Mouse (Mus musculus): ENCODE data around the gene Nutf2-ps1.
"Not testable (repeated sequence)": the region's sequence is repeated elsewhere in the genome, so short reads cannot be mapped to it uniquely, and the experiment has no call there.

Nutf2-ps1 gene

GRCm38 (mm10) chr19:53588968-53589367 is at the start of gene Nutf2-ps1:
Gene Nutf2-ps1 (minus strand): TSS chr19:53589068.
- not testable (repeated sequence) for DNase-seq (ENCODE audit: low read depth)

- DNase-seq (ENCODE audit: low read depth) = no peak
Measured at GRCm38 (mm10) chr19:53638041-53638440, 49.2 kb upstream of the Nutf2-ps1 start.

- no peak for DNase-seq (ENCODE audit: low read depth)
Measured at GRCm38 (mm10) chr19:53621681-53622080, 32.8 kb upstream of the Nutf2-ps1 start.

- DNase-seq (ENCODE audit: low read depth) = peak; percentile 8
Measured at GRCm38 (mm10) chr19:53608921-53609320, 20.1 kb upstream of the Nutf2-ps1 start.

GRCm38 (mm10) chr19:53601363-53601655 is 12.4 kb upstream of the Nutf2-ps1 start:
- no peak for DNase-seq (ENCODE audit: low read depth)

- peak; percentile 25 for DNase-seq (ENCODE audit: low read depth)
Measured at GRCm38 (mm10) chr19:53600549-53601362, 11.9 kb upstream of the Nutf2-ps1 start.

- peak; percentile 98 for DNase-seq (ENCODE audit: low read depth)
Measured at GRCm38 (mm10) chr19:53599757-53600539, 11.1 kb upstream of the Nutf2-ps1 start, which contains the start of gene Smc3. Gene Smc3 (plus strand): TSS chr19:53600398.

- DNase-seq (ENCODE audit: low read depth) = no peak
Measured at GRCm38 (mm10) chr19:53596723-53597474, 8.0 kb upstream of the Nutf2-ps1 start.

GRCm38 (mm10) chr19:53587686-53588085 is 1.2 kb downstream of the Nutf2-ps1 start:
- not testable (repeated sequence) for DNase-seq (ENCODE audit: low read depth)

GRCm38 (mm10) chr19:53580271-53580670 is 8.6 kb downstream of the Nutf2-ps1 start:
- not testable (repeated sequence) for DNase-seq (ENCODE audit: low read depth)

GRCm38 (mm10) chr19:53578597-53579252 is 10.1 kb downstream of the Nutf2-ps1 start:
- DNase-seq (ENCODE audit: low read depth) = peak; percentile 77

GRCm38 (mm10) chr19:53577025-53577800 is 11.7 kb downstream of the Nutf2-ps1 start:
- DNase-seq (ENCODE audit: low read depth) = no peak

GRCm38 (mm10) chr19:53576061-53576460 is 12.8 kb downstream of the Nutf2-ps1 start:
- DNase-seq (ENCODE audit: low read depth) = no peak

- DNase-seq (ENCODE audit: low read depth) = no peak
Measured at GRCm38 (mm10) chr19:53575296-53576010, 13.4 kb downstream of the Nutf2-ps1 start.

GRCm38 (mm10) chr19:53574546-53574945 is 14.3 kb downstream of the Nutf2-ps1 start:
- DNase-seq (ENCODE audit: low read depth) = no peak

- DNase-seq (ENCODE audit: low read depth) = no peak
Measured at GRCm38 (mm10) chr19:53574131-53574530, 14.7 kb downstream of the Nutf2-ps1 start.

GRCm38 (mm10) chr19:53573151-53573550 is 15.7 kb downstream of the Nutf2-ps1 start:
- no peak for DNase-seq (ENCODE audit: low read depth)

GRCm38 (mm10) chr19:53572607-53573006 is 16.3 kb downstream of the Nutf2-ps1 start:
- no peak for DNase-seq (ENCODE audit: low read depth)

- DNase-seq (ENCODE audit: low read depth) = no peak
Measured at GRCm38 (mm10) chr19:53571501-53572428, 17.1 kb downstream of the Nutf2-ps1 start.
